Mouse (Mus musculus): Measurements from ENCODE around the gene Atp13a4. TPM values are rescaled to one million over a fixed set of nuclear protein-coding genes. Genes with fewer than 3 reads are reported as not detected.

Gene Atp13a4
- total RNA-seq, 2 experiments from 2014 or later, result 3.1 to 3.7 TPM

GRCm38 (mm10) chr16:29491031-29491430 lies 53.6 kb downstream of the Atp13a4 start:
- no peak for DNase-seq
- intact Hi-C loops (cut with DNase I), result no loop called here

DNA sequence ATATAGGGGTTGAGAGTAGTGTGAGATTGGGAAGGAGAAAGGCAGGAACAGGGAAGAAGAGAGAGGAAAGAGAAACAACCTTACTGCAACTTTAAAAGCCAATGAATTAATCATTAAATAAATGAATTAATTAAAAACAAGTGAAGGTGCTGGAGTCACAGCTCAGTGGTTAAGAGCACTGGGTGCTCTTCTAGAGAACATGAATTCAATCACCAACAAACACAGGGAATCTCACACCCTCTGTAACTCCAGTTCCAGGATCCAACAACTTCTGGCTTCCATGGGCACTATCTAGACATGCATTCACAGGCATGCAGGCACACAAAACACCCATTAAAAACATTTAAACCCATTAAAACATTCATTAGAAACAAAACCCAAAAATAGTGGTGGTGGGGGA lies 63.2 kb downstream of the Atp13a4 start:
- DNase-seq, result no peak
- intact Hi-C loops (cut with DNase I), result no loop called here

- DNase-seq, result no peak
- intact Hi-C loops (cut with DNase I), result no loop called here
These were observed 64.3 kb downstream of the Atp13a4 start for GRCm38 (mm10) chr16:29480396-29480795.

DNA sequence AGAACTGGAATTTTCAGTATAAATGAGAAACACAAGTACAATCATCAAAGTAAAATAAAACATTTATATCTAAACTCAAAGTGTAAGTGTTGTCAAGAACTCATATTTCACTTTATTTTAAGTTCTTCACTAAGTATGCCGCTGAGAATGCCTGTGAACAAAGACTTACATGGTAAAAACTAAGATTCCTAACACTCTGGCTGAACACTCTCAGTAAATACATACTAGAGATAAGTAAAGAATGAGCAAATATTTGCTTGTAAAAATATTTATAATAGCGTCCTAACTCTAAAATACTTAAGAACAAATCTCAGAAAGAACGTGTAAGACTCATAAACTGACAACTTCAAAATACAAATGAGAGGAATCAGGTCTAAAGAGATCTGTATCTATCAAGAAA lies 80.9 kb downstream of the Atp13a4 start:
- intact Hi-C loops (cut with DNase I), result no loop called here
- no peak for DNase-seq

DNA sequence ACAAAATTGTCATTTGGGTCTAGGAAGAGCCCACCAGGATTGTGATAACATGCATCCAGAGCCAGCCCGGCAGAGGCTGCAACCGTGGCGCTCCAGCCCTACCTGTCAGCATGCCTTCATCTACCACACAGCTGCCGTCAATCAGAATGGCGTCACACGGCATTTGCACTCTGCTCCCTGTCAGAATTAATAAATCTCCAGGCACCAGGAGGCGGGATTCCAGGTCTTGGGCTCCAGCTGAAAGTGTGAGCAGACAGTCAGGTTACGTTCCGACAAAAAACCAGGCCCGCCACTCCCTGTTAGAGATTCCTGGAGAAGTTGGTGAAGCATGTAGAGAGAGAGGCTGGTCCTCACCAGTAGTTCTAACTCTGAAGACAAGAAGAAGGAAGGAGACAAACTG lies 85.3 kb downstream of the Atp13a4 start:
- intact Hi-C loops (cut with DNase I), result loop anchor here (10.0 kb wide), 1 partner anchor 105 kb away; no protein-coding TSS in a partner anchor
- DNase-seq, result peak; percentile 6

DNA sequence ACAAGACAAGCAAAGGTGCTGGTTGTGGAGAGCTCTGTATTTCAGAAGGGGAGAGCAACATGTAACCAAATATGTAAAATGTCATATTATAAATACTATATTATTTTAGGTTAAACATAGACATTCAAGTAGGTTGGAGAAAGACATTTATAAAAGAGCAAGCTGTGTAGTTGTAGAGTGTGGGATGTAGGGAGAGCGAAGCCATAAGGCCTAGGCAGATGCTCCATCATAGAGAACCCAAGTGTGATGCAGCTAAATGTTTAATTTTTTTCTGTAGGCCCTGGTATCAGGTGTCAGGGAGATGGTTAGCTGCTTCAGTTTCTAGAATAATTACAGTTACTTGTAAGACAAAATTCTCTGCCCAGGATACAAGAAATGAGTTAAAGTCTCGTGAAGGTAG lies 87.8 kb downstream of the Atp13a4 start:
- DNase-seq, result no peak
- intact Hi-C loops (cut with DNase I), result loop anchor here (10.0 kb wide), 1 partner anchor 108 kb away; no protein-coding TSS in a partner anchor

- DNase-seq, result no peak
- intact Hi-C loops (cut with DNase I), result loop anchor here (10.0 kb wide), 1 partner anchor 112 kb away; no protein-coding TSS in a partner anchor
These were observed 91.4 kb downstream of the Atp13a4 start for GRCm38 (mm10) chr16:29453282-29453681.

GRCm38 (mm10) chr16:29451706-29452105 lies 93.0 kb downstream of the Atp13a4 start:
- intact Hi-C loops (cut with DNase I), result loop anchor here (10.0 kb wide), 1 partner anchor 113 kb away; no protein-coding TSS in a partner anchor
- DNase-seq, result peak; percentile 48

DNA sequence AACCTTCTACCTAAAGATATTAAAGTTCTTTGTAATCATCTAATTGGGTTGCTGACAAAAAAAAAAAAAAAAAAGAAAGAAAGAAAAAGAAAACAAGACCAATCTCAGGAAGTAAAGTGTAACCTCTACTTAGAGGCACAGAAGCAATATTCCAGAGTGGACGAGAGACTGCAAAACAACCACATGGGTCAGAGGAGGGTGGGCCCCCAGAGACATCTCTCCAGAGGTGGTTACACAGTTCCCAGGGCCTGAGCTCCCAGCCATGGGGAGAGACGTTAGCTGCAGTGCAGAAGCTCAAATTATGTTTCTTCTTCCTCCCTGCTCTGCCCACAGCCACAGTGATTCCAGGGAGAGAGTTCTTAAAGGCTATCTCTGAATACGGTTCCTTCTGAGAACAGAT lies 102.5 kb downstream of the Atp13a4 start:
- intact Hi-C loops (cut with DNase I), result no loop called here
- DNase-seq, result no peak

DNA sequence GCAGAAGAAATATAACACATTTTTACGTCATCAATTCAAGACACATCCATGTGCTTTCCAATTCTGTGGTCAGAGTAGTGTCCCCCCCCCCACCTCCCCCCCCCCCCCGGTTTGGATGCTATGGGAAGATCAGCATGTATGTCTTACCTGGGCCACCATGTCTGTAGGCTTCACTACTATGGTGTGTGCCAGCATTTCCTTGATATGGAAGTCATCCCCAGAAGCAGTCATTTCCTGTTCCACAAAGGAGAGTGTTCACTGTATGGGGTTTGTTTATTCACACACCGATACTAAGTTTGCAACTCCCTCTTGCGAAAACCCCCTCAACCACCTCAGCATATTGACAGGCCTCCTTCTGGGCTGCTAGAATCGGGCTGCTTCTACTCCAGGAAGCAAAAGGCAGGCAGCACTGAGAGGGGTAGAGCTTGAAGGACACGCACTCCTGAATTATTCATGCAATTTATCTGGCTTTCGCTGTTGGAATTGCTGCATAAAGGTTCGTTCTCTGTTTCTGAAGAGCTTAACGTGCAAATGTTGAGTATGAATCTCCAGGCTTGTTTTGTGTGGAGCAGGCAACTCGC lies 103.2 kb downstream of the Atp13a4 start:
- no peak for DNase-seq
- intact Hi-C loops (cut with DNase I), result no loop called here

DNA sequence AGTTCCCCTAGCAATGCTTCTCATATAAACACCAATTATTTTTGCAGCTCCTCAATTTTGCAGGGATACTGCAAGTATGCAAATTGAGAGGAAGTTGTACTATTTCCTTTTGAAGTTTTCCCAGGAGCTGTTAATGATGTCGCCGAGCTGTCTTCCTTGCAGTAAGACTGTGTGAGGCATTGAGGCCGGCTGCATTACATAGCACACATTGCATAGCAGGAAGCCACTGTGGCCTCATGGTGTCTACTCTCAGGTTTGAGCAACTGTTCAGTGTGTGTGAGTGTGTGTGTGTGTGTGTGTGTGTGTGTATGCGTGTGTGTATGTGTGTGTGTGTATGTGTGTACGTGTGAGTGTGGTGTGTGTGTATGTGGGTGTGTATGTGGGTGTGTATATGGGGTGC lies 106.6 kb downstream of the Atp13a4 start:
- no peak for DNase-seq
- intact Hi-C loops (cut with DNase I), result no loop called here

DNA sequence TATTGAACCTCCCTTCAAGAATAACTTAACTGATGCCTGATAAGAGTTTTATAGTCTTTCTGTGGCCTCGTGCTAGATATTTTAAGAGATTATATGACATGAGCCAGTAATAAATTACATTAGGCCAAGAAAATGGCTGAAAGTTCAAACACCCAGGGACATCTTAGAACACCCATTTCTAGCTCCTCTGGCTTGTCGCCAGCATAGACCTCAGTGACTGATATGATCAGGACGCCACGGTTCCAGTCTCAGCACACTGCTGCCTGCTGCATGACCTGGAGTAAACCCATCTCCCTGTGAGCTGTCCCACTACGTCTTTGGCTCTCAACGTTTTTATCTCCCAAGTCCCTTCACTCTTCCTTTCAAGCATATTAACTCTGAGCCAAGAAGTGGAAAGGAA lies 108.9 kb downstream of the Atp13a4 start:
- no peak for DNase-seq
- intact Hi-C loops (cut with DNase I), result no loop called here

- peak; percentile 50 for DNase-seq
- intact Hi-C loops (cut with DNase I), result no loop called here
These were observed 110.0 kb downstream of the Atp13a4 start for GRCm38 (mm10) chr16:29434712-29435111.

DNA sequence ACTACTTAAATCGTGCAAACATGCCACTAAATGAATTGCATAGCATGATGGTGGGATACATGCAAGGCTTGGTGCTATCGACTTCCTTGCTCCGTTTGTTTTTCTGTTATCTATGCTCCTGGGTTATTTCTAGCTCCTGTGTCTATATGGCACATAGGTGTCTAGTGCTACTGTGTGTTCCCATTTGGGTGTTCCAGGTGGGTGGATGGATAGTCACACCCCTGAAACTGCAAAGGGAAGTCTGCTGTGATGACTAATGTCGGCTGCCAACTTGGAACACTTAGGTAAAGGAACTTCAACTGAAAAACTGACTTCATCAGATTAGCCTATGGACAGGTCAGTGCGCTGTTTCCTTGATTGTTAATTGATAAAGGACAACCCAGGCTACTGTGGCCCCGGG lies 129.8 kb downstream of the Atp13a4 start:
- DNase-seq, result no peak

DNA sequence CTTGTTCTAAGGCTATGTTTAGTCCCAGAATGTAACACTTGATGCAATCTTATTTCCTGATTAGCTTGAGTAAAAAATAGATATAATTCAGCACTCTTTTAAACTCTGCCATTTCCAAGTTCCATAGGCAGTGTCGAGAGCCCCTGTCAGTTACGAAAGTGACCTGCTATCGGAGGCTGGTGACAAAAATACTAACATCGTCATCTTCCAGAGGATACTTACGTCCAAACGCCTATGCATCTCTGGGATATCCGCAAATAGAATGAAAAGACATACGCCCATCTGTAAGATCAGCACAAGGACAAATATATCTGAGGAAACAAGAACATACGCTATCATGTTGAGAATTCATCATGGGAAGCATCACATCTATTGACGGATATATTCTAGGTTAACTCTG lies 137.3 kb downstream of the Atp13a4 start:
- intact Hi-C loops (cut with DNase I), result no loop called here
- DNase-seq, result no peak

More for the DNA sequence above, 129.8 kb downstream of the Atp13a4 start:
- intact Hi-C loops (cut with DNase I), result no loop called here

- peak; percentile 79 for DNase-seq
- intact Hi-C loops (cut with DNase I), result no loop called here
These were observed 145.6 kb downstream of the Atp13a4 start for GRCm38 (mm10) chr16:29399079-29399478.

DNA sequence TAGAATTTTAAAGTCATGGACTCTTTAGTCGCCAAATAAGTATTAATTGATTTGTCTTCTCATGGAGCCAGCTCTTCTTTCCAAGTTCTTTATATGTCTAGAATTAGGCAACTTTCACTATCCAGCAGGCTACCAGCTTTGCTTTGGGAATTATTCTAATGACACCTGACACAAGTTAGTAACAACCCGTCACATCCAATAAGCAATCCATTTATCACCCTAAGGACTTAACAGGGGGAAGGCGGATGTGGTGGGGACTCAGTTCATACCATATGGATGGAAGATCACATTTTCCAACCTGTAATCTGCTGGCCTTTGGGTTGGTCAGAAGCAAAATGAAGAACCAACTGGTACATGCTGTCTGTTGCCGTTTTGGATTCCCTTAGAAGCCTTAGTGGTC lies 159.9 kb downstream of the Atp13a4 start:
- intact Hi-C loops (cut with DNase I), result no loop called here

GRCm38 (mm10) chr16:29378458-29378857 lies 166.2 kb downstream of the Atp13a4 start, which contains the start of gene Atp13a5:
TSS of gene Atp13a5 (minus strand) at chr16:29378732.
- intact Hi-C loops (cut with DNase I), result no loop called here
- DNase-seq, result no peak

More for the DNA sequence above, 159.9 kb downstream of the Atp13a4 start:
- DNase-seq, result no peak

GRCm38 (mm10) chr16:29374636-29375035 lies 170.0 kb downstream of the Atp13a4 start:
- DNase-seq, result no peak
- intact Hi-C loops (cut with DNase I), result no loop called here

Data from left cerebral cortex, postnatal 4 days (tissue).